Mouse (Mus musculus) frontal cortex, postnatal 14 days (tissue): ENCODE measurements around the gene Tpst1.
A peak's percentile ranks its signal among the peaks of the same experiment; 100 is the strongest.

ENCODE experiments used
- DNase-seq, 2 experiments: peaks; one replicate each; pipeline ENCODE4 v3.0.0; 2022; ENCODE audit warnings: low spot score in 2 of 2

The Tpst1 gene

DNA sequence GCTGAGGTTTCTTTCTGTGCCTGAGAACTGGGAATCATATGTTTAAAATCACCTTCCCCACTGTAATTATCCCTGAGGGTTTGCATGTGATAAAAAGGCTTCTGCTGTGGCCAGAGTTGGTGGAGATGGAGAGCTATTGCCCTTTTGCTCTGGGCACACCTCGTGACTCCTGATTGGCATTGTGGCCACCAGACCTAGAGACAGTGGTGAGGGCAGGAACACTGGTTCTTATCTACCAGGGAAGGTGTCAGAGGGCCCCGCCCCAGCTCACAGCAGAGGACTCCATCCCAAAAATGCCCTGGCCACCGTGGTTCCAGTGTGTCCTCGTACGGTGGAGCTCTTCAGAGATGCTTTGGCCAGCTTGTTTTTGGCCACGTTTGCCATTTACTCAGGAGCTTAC, 20.2 kb upstream of the Tpst1 start:
- no peak for DNase-seq

DNA sequence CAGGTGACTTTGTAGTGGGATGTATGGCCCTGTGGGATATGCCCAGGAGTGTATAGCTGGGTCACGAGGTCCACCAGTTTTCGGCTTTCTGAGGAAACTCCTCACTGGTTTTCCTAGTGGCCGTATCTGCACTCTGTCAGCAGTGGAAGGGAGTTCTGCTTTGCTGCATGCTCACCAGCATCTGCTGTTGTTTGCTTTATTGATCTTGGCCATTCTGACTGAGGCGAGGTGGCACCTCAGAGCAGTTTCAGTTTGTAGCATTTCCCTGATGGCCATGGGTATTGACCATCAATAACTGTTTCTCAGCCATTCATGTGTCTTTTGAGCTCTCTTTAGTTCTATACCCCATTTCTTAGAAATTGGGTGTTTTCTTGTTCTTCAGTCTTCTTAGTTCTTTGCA, 17.4 kb upstream of the Tpst1 start:
- DNase-seq, result no peak

DNA sequence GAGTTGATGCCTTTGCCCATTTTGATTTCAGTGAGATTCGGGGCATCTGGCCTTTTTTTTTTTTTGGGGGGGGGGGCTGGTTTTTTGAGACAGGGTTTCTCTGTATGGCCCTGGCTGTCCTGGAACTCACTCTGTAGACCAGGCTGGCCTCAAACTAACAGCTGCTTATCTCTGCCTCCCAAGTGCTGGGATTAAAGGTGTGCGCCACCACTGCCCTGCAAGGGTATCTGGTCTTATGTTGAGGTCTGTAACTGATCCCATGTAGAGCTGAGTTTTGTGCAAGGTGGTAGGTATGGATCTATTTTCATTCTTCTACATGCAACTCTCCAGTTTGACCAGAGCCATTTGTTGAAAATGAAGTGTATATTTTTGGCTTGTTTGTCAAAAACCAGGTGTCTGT, 16.8 kb upstream of the Tpst1 start:
- no peak for DNase-seq

DNA sequence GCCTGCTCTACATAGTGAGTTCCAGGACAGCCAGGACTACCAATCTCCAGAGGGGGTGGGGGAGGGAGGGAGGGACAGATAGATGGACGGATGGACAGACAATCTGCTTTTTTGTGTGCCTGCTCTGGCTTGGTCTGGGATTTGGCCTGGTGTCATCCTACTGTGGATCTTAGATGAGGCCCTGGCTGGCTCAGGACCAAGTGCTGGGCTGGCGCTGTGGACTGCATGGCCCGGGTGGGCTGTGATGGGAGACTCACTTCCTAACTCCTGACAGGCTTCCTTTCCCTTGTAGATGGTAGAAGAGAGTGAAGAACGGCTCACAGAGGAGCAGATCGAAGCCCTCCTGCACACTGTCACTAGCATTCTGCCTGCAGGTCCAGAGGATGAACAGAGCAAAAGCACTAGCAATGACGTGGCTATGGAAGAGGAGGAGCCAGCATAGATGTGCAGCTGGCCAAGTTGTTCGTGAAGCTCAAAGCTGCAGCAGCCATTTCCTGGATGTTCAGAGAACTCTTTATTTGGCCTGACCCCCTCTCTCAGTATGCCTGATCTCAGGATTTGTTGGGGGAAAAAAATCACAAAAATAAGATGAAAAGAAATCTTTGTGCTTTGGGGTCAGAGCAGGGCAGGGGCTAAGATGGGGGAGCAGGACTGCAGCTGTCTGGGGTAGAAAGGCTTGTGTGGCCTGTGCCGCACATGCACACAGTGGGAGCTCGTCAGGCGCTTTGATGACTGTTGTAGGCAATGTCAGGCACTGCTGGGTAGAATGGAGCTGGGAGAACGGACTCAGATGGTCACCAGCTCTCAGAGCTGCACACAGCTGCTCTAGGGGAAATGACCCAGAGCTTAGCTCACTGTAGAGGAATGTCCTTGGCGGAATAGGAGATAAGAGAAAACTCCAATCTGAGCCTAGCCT, 13.5 kb upstream of the Tpst1 start:
- no peak for DNase-seq

DNA sequence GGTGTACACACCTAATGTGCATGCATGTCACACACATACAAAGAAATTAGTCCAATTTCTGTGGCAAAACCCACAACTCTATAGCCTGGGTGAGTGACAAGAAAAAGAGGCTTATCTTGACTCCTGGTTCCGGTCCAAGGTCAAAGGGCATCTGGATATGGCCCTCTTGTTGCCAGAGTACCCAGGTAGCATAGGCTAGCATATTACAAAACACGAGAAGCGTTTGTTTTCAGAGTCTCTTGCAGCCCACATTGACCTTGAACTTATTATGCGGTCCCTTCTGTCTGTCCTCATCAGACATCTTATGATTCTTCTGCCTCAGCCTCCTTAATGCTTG, 12.8 kb upstream of the Tpst1 start:
- DNase-seq, result no peak

DNA sequence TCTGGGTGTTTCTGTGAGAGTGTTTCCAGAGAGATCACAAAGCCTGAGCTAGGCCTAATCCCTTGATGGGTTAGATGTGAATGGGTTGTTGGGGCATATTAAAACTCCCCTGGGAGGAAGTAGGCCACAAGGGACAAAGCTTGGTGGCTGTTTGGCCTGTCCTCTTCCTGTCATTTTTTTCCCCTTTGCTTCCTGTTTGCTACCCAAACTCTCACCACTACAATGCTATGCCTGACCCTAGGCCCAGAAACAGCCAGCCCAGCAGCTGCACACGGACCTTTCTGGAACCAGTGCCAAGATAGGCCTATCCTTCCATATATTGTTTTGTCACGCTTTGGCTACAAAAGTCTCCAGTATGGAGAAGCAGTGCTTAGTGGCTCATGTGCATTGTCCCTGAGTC, 11.0 kb upstream of the Tpst1 start:
- DNase-seq, result no peak

DNA sequence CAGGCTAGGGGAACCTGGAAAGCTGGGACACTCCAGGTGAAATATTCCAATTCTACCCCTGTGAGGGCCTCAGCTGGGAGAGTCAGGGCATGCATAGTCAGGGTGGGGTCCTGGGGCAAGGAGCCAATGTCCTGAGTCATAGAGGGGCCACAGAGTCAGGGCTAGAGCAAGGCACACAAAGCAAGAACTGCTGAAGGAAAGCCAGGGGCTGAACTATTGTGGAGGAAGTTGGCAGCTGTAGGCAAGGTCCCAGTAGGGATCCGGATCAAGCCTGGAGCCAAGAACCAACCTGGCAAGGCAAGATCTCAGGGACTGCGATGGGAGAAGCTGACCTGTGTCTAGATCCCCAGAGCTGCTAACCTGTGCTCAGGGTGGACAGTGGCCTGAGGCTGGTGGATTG, 9.4 kb upstream of the Tpst1 start:
- no peak for DNase-seq

DNA sequence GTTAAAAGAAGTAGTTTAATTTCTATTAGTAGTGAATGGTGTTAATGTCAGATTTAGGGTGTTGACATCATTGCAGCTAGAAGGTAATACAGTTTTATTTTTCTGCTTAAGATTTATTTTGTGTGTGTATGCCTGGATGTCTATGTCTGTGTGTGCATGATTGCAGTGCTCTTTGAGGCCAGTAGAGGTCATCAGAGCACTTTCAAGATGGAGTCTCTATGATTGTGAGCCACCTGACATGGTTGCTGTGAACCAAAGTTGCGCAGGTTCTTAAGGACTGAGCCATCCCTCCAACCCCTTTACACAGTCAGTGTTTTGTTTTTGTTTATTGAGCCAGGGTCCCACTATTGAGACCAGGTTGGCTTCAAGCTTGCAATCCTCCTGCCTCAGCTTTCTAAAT, 7.5 kb upstream of the Tpst1 start:
- DNase-seq, result no peak

DNA sequence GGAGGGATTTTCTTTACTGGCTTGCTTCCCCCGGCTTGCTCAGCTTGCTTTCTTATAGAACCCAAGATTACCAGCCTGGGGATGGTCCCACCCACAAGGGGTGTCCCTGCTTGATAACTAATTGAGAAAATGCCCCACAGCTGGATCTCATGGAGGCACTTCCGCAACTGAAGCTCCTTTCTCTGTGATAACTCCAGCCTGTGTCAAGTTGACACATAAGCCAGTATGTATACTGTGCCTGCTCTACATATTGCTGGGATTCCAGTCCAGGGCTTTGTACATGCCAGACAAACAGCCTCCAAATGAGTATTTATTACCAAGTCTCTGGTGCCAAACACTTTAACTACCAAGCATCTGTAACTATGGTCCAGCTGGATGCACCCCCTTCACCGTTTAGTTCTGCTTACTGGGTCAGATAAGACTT, 5.3 kb upstream of the Tpst1 start:
- DNase-seq, result no peak

DNA sequence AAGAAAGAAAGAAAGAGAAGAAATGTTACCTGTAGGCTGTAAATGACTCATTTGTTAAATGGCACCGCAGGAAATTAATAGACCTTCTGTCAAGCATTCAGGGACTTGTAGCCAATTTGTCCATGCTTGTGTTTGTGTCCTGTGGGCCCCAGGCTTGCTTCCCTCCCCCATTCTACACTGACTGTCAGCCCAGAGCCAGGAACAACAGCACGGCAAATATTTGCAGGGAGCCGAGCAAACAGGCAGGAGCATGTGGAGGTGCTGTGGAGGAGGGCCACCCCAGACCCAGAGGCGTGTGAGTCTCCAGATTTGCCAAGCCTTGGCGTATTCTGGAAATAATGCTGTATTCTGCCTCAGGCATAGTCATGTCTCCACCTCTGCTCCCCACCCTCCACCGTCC, 1.4 kb downstream of the Tpst1 start:
- DNase-seq, result no peak

DNA sequence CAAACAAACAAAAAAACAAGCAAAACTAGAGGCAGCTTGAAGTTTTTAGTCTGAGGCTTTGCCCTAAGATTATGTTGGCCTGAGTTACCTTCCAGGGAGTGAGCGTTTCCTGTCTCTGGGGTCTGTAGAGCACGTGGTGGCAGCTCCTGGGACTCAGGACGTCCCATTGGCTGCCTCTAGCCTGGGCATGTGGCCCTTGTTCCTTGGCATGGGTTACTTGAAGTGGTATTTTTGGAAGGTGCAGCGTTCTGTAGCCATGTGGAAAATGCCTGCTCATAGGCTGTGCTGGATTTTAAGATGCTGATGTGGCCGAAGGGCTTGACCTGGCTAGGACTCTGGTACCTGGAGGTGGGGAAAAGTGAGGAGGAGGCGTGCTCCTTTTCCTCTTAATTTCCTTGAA, 3.3 kb downstream of the Tpst1 start:
- DNase-seq, result no peak

DNA sequence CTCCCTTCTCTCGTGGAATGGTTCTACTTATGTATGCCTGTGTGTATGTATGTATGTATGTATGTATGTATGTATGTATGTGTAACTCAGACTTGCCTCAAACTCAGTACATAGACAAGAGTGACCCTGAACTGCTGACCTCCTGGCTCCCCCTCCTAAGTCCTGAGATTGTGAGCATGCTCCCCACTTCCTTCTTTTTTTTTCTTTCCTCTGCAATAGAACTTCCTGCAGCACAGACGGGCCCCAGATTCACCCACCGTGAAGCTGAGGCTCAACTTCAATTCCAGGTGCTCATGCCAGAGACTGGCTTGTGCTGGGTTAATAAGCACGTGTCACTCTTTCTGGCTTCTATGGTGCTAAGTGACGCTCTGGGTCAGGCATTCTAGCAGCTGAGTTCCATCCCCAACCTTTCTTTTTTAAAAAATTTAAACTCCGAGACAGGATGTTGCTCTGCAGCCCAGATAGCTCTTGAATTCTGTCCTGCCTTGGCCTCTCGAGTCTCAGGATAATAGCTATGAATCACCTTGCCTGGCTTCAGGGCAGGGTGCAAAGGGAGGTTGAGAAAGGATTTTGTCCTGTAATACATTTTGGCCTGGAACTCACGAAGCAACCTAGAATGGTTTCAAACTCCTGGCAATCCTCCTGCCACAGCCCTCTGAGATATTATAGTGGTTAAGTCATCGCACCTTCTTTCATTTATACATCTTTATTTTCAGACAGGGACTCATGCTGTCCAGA, 5.1 kb downstream of the Tpst1 start:
- DNase-seq, result no peak

DNA sequence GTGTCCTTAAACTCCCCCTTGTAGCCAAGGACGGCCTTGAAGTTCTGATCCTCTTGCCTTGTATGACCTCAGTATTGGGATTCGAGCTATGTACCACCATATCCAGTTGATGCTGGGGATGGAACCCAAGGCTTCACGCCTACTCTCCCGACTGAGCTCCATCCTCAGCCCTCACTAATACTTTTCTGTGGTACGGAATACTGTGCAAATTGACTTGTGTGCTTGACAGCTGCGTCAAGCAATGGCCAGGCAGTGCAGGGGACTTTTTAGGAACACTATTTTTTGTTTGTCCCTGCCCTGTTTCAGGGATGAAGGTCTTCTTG, 5.7 kb downstream of the Tpst1 start:
- no peak for DNase-seq

DNA sequence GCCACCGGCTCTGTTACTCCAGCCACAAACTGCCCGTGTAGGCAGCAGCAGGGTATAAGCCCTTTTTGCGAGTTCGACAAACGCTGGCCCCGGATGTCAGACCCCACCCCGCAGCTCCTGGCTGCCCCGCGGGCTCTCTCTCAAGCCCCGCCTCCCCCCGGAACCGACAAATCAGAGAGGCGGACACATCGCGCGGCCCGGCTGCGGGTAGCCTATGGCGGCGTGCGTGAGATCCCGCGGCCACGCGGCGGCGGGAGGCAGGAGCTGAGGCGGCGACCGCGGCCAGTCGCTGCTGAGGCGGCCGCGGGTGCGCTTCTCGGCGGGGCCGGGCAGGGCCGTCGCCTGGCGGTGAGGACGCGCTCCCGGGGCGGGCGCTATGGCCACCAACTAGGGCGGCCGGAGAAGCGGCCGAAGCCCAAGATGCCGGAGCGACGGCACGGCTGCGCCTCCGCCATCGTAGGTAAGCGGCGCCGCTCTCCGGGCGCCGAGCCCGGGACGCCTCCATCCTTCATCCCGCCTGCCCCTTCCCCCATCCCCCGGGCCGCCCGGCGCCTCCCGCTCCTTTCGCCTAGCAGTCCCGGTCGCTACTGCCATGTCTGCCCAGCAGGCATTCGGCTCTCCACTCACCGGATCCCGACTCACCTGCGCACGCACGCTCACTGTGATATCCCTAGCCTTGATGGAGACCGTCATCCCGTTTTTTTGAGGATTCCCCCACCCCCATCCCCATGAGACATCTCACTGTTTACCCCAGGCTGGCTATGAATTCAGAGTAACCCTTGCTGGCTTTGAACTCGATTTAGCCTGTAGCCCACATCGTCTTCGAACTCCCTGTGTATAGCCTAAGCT, 6.3 kb downstream of the Tpst1 start:
- DNase-seq, result peak; percentile 85 to 93

DNA sequence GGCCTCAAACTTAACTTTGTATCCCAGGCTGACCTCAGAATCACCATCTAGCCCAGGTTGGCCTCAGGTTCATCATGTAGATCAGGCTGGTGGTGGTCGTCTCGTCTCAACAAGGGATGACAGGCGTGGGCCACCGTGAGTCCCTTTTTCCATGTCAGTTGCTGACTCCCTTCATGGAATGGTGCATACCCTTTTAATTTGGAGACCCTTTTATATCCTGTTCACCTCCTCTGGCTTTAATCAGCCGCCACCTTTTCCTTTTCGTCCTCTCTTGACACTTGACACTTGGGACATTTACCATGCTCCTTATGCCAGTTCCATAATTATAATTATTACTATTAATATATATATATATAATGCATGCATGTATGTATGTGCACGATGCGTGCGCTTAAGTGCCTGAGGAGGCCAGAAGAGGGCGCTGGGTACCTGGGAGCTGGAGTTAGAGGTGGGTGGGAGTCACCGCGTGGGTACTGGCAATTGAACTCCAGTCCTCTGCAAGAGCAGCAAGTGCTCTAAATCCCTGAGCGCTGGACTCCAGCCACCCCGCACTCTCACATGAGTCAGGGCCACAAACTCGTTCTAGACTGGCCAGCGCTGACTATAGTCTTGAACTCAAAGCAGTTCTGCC, 7.0 kb downstream of the Tpst1 start:
- DNase-seq, result no peak

DNA sequence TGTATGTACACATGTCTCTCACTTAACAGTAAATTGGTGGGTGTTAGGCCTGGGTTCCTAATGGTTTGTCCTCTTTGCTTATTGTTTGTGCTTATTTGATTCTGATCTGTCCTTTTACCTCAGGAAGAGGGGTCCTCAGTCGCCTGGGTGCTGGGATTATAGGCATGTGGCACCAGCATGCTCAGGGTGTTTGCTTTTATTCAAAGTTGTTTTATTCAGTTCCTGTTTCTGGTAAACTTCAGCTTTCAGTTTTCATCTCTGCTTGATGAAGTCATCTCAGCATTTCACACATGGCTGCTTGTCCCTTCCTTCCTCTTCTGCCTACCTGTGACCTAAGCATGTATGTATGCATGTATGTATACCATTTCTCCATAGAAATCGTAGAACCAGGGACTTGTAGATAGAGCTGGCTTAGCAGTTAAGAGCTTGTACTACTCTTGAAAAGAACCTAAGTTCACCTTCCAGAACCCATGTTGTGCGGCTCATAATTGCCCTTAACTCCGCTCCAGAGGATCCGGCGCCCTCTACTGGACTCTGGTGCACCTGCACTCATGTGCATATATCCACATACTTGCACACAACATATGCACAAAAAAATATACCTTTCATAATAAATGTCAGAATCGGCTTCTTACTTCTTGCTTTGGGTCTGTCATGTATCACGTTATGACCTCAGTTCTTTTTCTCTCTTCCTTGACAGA, 8.2 kb downstream of the Tpst1 start:
- no peak for DNase-seq

DNA sequence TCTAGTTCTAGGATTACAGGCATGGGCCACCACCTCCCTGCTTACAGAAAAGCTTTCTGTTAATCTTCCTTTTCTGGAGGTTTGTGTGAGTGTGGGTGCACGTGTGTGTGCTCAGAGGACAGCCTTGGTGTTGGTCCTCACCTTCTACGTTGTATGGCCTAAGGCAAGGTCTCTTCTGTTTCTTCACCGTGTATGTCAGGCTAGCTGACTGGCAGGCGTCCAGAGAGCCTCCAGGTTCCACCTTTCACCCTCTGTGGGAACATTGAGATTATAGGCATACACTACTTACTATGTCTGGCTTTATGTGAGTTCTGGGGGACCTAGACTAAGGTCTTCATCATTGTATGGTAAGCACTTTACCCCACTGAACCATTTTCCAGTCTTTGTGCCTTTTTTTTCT, 9.3 kb downstream of the Tpst1 start:
- DNase-seq, result no peak

DNA sequence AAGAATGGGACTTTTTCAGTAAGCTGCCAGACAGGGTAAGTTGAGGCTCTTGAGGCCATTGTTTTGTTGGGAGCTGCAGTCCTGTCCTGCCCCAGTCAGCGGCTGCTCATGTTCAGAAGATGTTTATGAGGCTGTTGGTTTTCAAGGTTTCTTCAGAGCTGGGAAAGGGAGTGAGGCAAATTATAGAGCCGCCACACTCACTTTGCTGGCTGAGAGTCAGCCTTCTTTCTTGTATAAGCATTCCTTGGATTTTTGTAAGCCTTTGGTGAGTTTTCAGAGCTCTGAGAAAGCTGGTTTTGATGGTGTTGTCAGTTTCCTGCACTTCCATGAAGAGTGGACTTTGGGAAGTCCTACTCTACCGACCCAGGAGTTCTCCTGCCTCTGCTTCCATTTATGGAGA, 11.1 kb downstream of the Tpst1 start:
- DNase-seq, result no peak

DNA sequence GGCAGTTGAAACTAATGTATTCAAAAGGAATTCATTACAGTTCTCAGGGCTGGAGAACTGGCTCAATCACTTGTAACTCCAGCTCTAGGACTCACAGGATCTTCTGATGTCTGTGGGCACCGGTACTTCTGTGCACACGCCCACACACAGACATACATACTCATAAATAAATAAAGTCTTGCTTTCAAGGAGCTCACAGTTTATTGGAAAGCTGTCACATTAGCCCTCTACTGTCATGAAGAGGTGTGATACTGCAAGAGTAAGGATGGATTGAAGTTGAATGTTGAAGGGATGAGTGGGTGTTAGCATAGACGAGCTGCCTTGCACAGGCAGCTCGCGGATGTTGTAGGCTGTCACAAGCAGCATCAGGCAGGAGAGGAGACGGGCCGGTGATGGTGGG, 14.9 kb downstream of the Tpst1 start:
- DNase-seq, result no peak

DNA sequence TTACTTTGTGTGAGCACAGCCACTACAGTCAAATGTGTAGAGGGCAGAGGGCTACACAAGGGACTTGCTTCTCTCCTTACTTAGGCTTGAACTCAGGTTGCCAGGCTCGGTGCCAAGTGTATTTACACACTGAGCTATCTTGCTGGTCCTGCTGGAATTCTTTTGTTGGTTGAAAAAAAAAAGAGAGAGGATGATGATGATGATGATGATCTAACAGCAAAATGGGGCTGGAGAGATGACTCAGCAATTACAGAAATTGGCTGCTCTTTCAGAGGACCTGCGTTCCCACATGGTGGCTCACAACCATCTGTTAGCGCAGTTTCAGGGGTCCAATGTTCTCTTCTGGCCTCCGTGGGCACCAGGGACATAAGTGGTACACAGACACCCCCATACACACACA, 15.5 kb downstream of the Tpst1 start:
- DNase-seq, result no peak

DNA sequence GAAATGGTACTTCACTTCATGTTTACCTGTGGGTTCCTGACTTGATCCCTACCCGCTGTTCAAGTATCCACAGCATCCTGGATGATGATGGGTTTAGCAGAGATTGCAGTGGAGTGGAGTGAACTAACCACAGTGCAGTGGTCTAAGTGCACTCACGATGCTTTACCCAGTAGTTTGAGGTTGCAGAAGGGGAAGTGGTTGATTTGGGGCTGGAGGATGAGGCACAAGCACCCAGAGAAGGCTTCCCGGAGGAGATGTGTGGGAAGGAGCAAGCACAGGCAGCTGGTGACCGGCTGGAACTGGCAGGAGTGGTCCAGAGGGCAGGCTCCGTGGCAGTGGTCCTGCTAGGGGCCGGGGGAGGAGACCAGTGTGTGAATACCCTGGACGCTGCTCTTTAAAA, 16.1 kb downstream of the Tpst1 start:
- no peak for DNase-seq
